Mouse (Mus musculus) E14TG2a.4 (cell line): ENCODE measurements around the gene Htr3b.

Experiments used
- H3K27me3 ChIP-seq: 2 replicates; pipeline ENCODE4 v1.6.1; 2014; ENCODE audit warnings: low read length, control low read depth; ENCODE audit not compliant: insufficient read depth
- H3K36me3 ChIP-seq: 2 replicates; pipeline ENCODE4 v1.6.1; 2014; ENCODE audit warnings: low read length, control low read depth; ENCODE audit not compliant: insufficient read depth
- H3K4me1 ChIP-seq: replicated peaks from 2 replicates; pipeline ENCODE4 v1.6.1; 2014; ENCODE audit warnings: low read depth, low read length, control low read depth
- H3K4me3 ChIP-seq: replicated peaks from 2 replicates; pipeline ENCODE4 v1.5.1; 2014; ENCODE audit warnings: mild to moderate bottlenecking, low read length
- H3K9me3 ChIP-seq: 2 replicates; pipeline ENCODE4 v1.6.1; 2014; ENCODE audit warnings: low read length, control low read depth
- CTCF ChIP-seq: conservative IDR thresholded peaks from 2 replicates; pipeline ENCODE4 v1.5.1; 2014; ENCODE audit warnings: low read length
- NANOG ChIP-seq: IDR thresholded peaks from 2 replicates; pipeline ENCODE4 v1.6.1; 2014; ENCODE audit warnings: borderline replicate concordance, low read length, mixed read lengths
- POU5F1 ChIP-seq: IDR thresholded peaks from 2 replicates; pipeline ENCODE4 v1.6.1; 2014; ENCODE audit warnings: low read length, borderline replicate concordance

The Htr3b gene

GRCm38 (mm10) chr9:48904421-48904820 is 60.4 kb downstream of the Htr3b start:
- Histone ChIP-seq H3K27me3 (peaks cover 4% of the 10 kb centered on the region; the same call in 1 of the 2 replicates), H3K4me1 (0 out of 2 replicates have a peak, but pooled peaks cover 5% of the 10 kb centered on the region), H3K36me3 (no peaks in the 10 kb centered on the region), H3K4me3 (no peak overlapping the region), H3K9me3 (no peaks in the 10 kb centered on the region)
- TF ChIP-seq CTCF: no peak
- no peak for TF ChIP-seq POU5F1
- TF ChIP-seq NANOG: no peak

- H3K4me3 ChIP-seq: no peak overlapping the region
- TF ChIP-seq NANOG: no peak
- no peak for TF ChIP-seq POU5F1
- TF ChIP-seq CTCF: no peak
- H3K9me3 ChIP-seq: no peaks in the 10 kb centered on the region
- 0 out of 2 replicates have a peak, but pooled peaks cover 5% of the 10 kb centered on the region for H3K4me1 ChIP-seq
- H3K27me3 ChIP-seq: 0 out of 2 replicates have a peak, but pooled peaks cover 4% of the 10 kb centered on the region
- no peaks in the 10 kb centered on the region for H3K36me3 ChIP-seq
Observed at GRCm38 (mm10) chr9:48903766-48904165, 61.0 kb downstream of the Htr3b start.

GRCm38 (mm10) chr9:48898551-48898950 is 66.2 kb downstream of the Htr3b start:
- TF ChIP-seq CTCF (no peak), POU5F1 (no peak), NANOG (no peak)
- no peak overlapping the region for H3K4me3 ChIP-seq
- H3K4me1 ChIP-seq: peaks cover 15% of the 10 kb centered on the region
- no peaks in the 10 kb centered on the region for H3K36me3 ChIP-seq
- H3K27me3 ChIP-seq: peaks cover 12% of the 10 kb centered on the region
- H3K9me3 ChIP-seq: peaks cover 3% of the 10 kb centered on the region; the same call in 1 of the 2 replicates

- Histone ChIP-seq H3K27me3 (peaks cover 18% of the 10 kb centered on the region), H3K9me3 (peaks cover 3% of the 10 kb centered on the region; the same call in 1 of the 2 replicates), H3K4me3 (no peak overlapping the region), H3K36me3 (no peaks in the 10 kb centered on the region), H3K4me1 (peaks cover 21% of the 10 kb centered on the region)
- TF ChIP-seq CTCF: no peak
- TF ChIP-seq POU5F1: no peak
- no peak for TF ChIP-seq NANOG
Observed at GRCm38 (mm10) chr9:48895819-48896536, 68.8 kb downstream of the Htr3b start.

GRCm38 (mm10) chr9:48894755-48895154 is 70.0 kb downstream of the Htr3b start:
- H3K4me3 ChIP-seq: no peak overlapping the region
- peaks cover 3% of the 10 kb centered on the region; the same call in 1 of the 2 replicates for H3K9me3 ChIP-seq
- TF ChIP-seq CTCF (no peak), NANOG (no peak), POU5F1 (no peak)
- no peaks in the 10 kb centered on the region for H3K36me3 ChIP-seq
- peaks cover 31% of the 10 kb centered on the region for H3K4me1 ChIP-seq
- peaks cover 18% of the 10 kb centered on the region for H3K27me3 ChIP-seq

- peaks cover 38% of the 10 kb centered on the region for H3K4me1 ChIP-seq
- no peaks in the 10 kb centered on the region for H3K36me3 ChIP-seq
- H3K4me3 ChIP-seq: no peak overlapping the region
- peaks cover 18% of the 10 kb centered on the region for H3K27me3 ChIP-seq
- TF ChIP-seq CTCF: peak; percentile 53
- no peak for TF ChIP-seq NANOG
- peaks cover 3% of the 10 kb centered on the region; the same call in 1 of the 2 replicates for H3K9me3 ChIP-seq
Observed at GRCm38 (mm10) chr9:48893986-48894385, 70.8 kb downstream of the Htr3b start.

GRCm38 (mm10) chr9:48889093-48889492 is 75.7 kb downstream of the Htr3b start:
- TF ChIP-seq CTCF: no peak
- 0 out of 2 replicates have a peak, but pooled peaks have one; percentile 5 for TF ChIP-seq POU5F1
- peak; percentile 77; the same call in 1 of the 2 replicates for TF ChIP-seq NANOG
- peaks cover 6% of the 10 kb centered on the region for H3K9me3 ChIP-seq
- H3K4me3 ChIP-seq: no peak overlapping the region
- H3K36me3 ChIP-seq: no peaks in the 10 kb centered on the region
- peaks cover 20% of the 10 kb centered on the region for H3K27me3 ChIP-seq
- H3K4me1 ChIP-seq: peaks cover 31% of the 10 kb centered on the region
